Mouse (Mus musculus): ENCODE measurements around the gene Taf5l.

DNA sequence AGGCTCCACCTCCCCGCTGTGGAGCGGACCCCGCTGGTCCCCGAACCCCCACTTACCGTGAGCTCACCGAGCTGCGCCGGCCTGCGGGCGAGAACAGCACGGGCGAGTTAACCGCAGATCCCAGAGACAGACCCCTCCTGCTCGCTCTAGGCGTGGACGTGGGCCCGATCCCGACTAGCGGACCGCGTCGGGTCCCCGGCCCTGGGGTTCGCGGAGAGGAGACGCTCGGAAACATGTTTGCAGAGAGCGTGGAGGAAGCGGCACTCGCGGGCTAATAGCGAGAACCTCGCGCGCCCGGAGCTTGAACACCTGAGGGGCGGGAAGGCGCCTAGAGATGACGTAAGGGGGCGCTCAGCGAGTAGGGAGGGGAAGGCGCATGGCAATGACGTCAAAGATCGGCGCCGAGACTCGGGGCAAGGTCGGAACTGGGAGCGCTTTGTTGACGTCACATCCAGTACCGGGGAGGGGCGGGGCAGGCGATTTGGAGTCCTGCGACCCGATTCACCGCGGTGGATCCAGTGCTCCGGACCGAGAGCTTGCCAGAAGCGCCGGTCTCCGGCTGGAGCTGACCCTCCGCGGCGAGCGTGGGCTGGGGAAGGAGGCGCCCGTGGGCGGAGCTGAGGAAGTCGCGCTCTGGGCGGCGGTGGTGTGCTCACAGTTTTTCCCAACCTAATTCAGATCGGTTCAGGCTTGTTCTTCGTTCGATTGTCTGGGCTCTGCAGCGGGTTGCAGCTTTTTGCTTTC is 72.1 kb downstream of the Taf5l start, which contains the start of gene Nup133:
- TF ChIP-seq CTCF (IDR thresholded peaks at IDR 0.05; ENCODE audit: low read depth) (0 out of 2 replicates have a peak, but pooled peaks have one; percentile 1), EP300 (IDR thresholded peaks at IDR 0.05; ENCODE audit: low read depth) (peak; percentile 62)

Data from liver, postnatal 0 days (tissue).